Mouse (Mus musculus) gonadal fat pad, adult 2 months (tissue): ENCODE measurements around the gene Tceal8. TPM values are rescaled to one million over a fixed set of nuclear protein-coding genes. Genes with fewer than 3 reads are reported as not detected.

Experiments
- DNase-seq: peaks from one replicate; pipeline ENCODE4 v3.0.0-alpha.2; 2012; ENCODE audit warnings: low read depth
- polyA plus RNA-seq: library from polyadenylated mRNA; depleted of rRNA; stranded (reverse); fragments of >200 nt; gene quantifications from 2 replicates; pipeline ENCODE4 v1.2.3, GENCODE M21; 2012; rRNA removed

Tceal8 gene
- polyA plus RNA-seq, 1 experiment: 19.2 TPM

GRCm38 (mm10) chrX:136127744-136128064 is 44.4 kb downstream of the Tceal8 start:
- DNase-seq: no peak

DNA sequence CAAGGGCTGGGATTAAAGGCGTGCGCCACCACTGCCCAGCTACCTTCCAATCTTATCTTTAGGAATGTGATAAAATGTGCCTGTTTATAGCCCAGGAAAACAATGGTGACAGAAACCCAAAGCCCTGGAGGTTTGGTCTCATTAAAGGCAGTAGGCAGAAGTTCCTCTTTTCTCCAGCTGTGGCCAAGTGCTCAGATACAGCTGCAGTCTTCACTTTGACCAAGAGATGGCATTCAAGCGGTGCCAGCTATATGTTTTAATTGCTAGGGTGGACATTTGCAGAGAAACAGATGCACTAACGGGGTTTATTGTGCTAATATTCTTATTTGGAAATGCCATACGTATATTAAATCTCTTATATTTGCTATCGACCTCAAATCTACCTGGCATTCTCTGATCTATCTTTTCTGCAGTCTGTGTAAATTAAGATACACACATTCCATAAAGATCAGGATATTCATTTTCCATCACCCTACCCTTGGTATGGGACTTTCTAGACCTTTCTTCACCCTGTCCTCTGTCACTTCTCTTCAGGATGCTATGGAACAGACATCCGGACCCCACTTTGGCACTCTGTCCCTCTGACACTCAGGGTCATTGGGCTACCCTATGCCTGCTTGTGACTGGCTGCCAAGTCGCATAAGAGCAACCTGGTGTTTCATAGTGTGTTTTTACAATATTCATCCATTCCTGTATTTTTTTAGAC is 45.0 kb downstream of the Tceal8 start:
- no peak for DNase-seq

Other genes starting within 250 kb of the Tceal8 start
- 33.6 and 36.5 TPM in 2 replicates for gene Arxes2, start 178.5 kb downstream of the Tceal8 start, polyA plus RNA-seq
- gene Arxes1, start 139.0 kb downstream of the Tceal8 start, polyA plus RNA-seq: 7.1 and 8.7 TPM in 2 replicates
- gene Bex2, start 104.1 kb downstream of the Tceal8 start, polyA plus RNA-seq: 18.0 and 40.5 TPM in 2 replicates
- 39.1 and 41.1 TPM in 2 replicates for gene Nxf3, start 87.1 kb downstream of the Tceal8 start, polyA plus RNA-seq
- gene Bex4, start 33.3 kb downstream of the Tceal8 start, polyA plus RNA-seq: 9.5 and 16.9 TPM in 2 replicates
- gene Tceal5, start 31.5 kb upstream of the Tceal8 start, polyA plus RNA-seq: 0.22 and 0.74 TPM in 2 replicates
- gene Tceal7, start 42.4 kb upstream of the Tceal8 start, polyA plus RNA-seq: not detected in 2 replicates
- 3.3 and 7.0 TPM in 2 replicates for gene Bex1, start 43.2 kb upstream of the Tceal8 start, polyA plus RNA-seq
- gene Tceal9, start 72.7 kb upstream of the Tceal8 start, polyA plus RNA-seq: 25.5 and 31.8 TPM in 2 replicates
- gene Bex3, start 97.9 kb upstream of the Tceal8 start, polyA plus RNA-seq: 75.4 and 93.5 TPM in 2 replicates